Comparison of ENCODE assay signal across 8 mouse cellular contexts in the genomic region with DNA sequence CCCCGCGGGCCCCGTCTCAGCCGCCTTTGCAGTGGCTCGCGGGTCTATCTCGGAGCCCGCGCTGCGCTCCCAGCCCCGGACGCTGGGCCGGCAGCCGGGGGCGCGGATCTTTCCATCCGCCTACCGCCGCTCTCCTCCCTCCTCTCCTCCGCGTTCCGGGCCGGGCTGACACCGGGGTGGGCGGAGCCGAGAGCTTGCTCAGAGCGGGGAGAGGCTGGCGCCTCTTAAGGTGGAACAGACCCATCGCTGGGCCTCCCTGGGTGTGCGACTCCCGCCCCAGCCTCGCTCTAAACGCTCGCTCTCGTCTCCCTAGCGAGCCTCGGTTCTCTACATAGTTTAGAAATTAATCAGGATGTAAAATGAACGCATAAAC. TPM values are rescaled to one million over a fixed set of nuclear protein-coding genes. Genes with fewer than 3 reads are reported as not detected.
DNase-seq lines count a peak whose midpoint lies in the region; ATAC-seq and TF ChIP-seq lines count a peak whose summit lies in the region.

No protein-coding gene starts in this region.

- peak overlapping the region; percentile 83 for H3K9ac ChIP-seq in ES-E14 (ENCODE audit: insufficient read depth, low read depth, low read length, poor library complexity, severe bottlenecking)
- H3K9ac ChIP-seq in forebrain, embryonic 13.5 days, result peak overlapping the region; percentile 74
- peak overlapping the region; percentile 60 for H3K9ac ChIP-seq in neural tube, embryonic 14.5 days (replicated peaks; ENCODE audit: low read depth, low read length)

- WGBS in forebrain, embryonic 13.5 days, result under 1% methylated on average over 35 of the region's 38 CpGs
- 2% methylated on average over 38 of the region's 38 CpGs for WGBS in neural tube, embryonic 14.5 days

- peak overlapping the region; percentile 97 for H3K27ac ChIP-seq in ES-E14 (ENCODE audit: insufficient read depth, low read depth, low read length, poor library complexity, severe bottlenecking)
- H3K27ac ChIP-seq in forebrain, embryonic 13.5 days, result peak overlapping the region; percentile 98
- peak overlapping the region; percentile 95 for H3K27ac ChIP-seq in neural tube, embryonic 14.5 days (ENCODE audit: low read depth, low read length)

- peak overlapping the region; percentile 76 to 79 for H3K4me3 ChIP-seq in ES-E14 (ENCODE audit: insufficient read depth in 1 of 2, low read depth in 1 of 2, low read length in 2 of 2, poor library complexity in 1 of 2, severe bottlenecking in 1 of 2)
- peak overlapping the region; percentile 65 for H3K4me3 ChIP-seq in forebrain, embryonic 13.5 days
- H3K4me3 ChIP-seq in neural tube, embryonic 14.5 days (ENCODE audit: low read depth, low read length), result peak overlapping the region; percentile 50

- no peaks in the 10 kb centered on the region for H3K9me3 ChIP-seq in ES-E14 (ENCODE audit: control insufficient read depth, insufficient read depth, low read depth, low read length)
- H3K9me3 ChIP-seq in forebrain, embryonic 13.5 days (replicated peaks), result no peaks in the 10 kb centered on the region
- H3K9me3 ChIP-seq in neural tube, embryonic 14.5 days (ENCODE audit: control insufficient read depth, low read length), result no peaks in the 10 kb centered on the region

- H3K4me1 ChIP-seq in ES-E14 (ENCODE audit: control insufficient read depth in 2 of 2, insufficient read depth in 2 of 2, low read length in 2 of 2, poor library complexity in 1 of 2), result peaks cover 0 to 7% of the 10 kb centered on the region in 2 experiments; a peak in 2 of 4 replicates
- peaks cover 12% of the 10 kb centered on the region for H3K4me1 ChIP-seq in forebrain, embryonic 13.5 days
- peaks cover 8% of the 10 kb centered on the region for H3K4me1 ChIP-seq in neural tube, embryonic 14.5 days (ENCODE audit: control insufficient read depth, insufficient read depth, low read length)

- H3K4me2 ChIP-seq in forebrain, embryonic 13.5 days, result peak overlapping the region; percentile 70
- H3K4me2 ChIP-seq in neural tube, embryonic 14.5 days (ENCODE audit: low read depth, low read length), result peak overlapping the region; percentile 66

- ATAC-seq in cerebellum, adult (ENCODE audit: insufficient number of reproducible peaks, low FRiP score, low TSS enrichment), result peak; percentile 84
- ATAC-seq in forebrain, embryonic 13.5 days, result peak; percentile 94
- ATAC-seq in neural tube, embryonic 14.5 days (ENCODE audit: low read depth), result peak; percentile 93

- DNase-seq in ES-E14 (ENCODE audit: low read depth, low spot score), result peak; percentile 83
- peak; percentile 95 to 96 for DNase-seq in heart, postnatal 10 days
- DNase-seq in layer of hippocampus, adult 11-12 months (ENCODE audit: low spot score), result peak; percentile 92
- DNase-seq in lung, adult 18-20 months, result peak; percentile 95 to 97
- peak; percentile 96 for DNase-seq in testis, postnatal 10 days (ENCODE audit: low spot score)

- in situ Hi-C loops in ES-E14 (cut with MboI; ENCODE audit: low sequenced_read_pairs in 2 of 2, unreplicated experiment in 2 of 2), result no loop called here

- intact Hi-C loops in heart, postnatal 10 days (cut with DNase I), result loop anchor here (1.0 to 2.0 kb wide), 2 partner anchors 8 to 64 kb away; partner anchors contain the start of genes Foxj2 and Necap1

- H3K27me3 ChIP-seq in forebrain, embryonic 13.5 days, result no peaks in the 10 kb centered on the region
- H3K27me3 ChIP-seq in neural tube, embryonic 14.5 days (ENCODE audit: control insufficient read depth, insufficient read depth, low read length), result no peaks in the 10 kb centered on the region

- no peaks in the 10 kb centered on the region for H3K36me3 ChIP-seq in ES-E14 (ENCODE audit: control insufficient read depth, insufficient read depth, low read length, poor library complexity, severe bottlenecking)
- no peaks in the 10 kb centered on the region for H3K36me3 ChIP-seq in forebrain, embryonic 13.5 days (ENCODE audit: poor library complexity, severe bottlenecking)
- no peaks in the 10 kb centered on the region for H3K36me3 ChIP-seq in neural tube, embryonic 14.5 days (ENCODE audit: control insufficient read depth, insufficient read depth, low read length)

TF ChIP-seq in ES-E14, 5 proteins besides CTCF, POLR2A, EP300 and RAD21:
- TF ChIP-seq MAFK (IDR thresholded peaks at IDR 0.05; ENCODE audit: insufficient read depth, low read depth, low read length) (no peak), ZC3H11A (IDR thresholded peaks at IDR 0.05; ENCODE audit: borderline replicate concordance, low read depth, low read length) (no peak), HCFC1 (IDR thresholded peaks at IDR 0.05; ENCODE audit: borderline replicate concordance, insufficient read depth, low read length) (no peak), CHD2 (IDR thresholded peaks at IDR 0.05; ENCODE audit: low read depth, low read length) (no peak)

RNA-seq across cellular contexts. Expression of gene Foxj2, which starts 8.4 kb away (rescaled TPM):
- 1.3 and 1.7 TPM in 2 replicates for total RNA-seq in ES-E14 (2012; rRNA removed)
- polyA plus RNA-seq in forebrain, embryonic 13.5 days (2015; fragmentation: Nextera tagmentation; extraction: Ambion mirVana), result 4.4 and 4.5 TPM in 2 replicates
- total RNA-seq in heart, postnatal 10 days (2021), result 10 to 100 TPM; 28.5 to 32.8 TPM
- polyA plus RNA-seq in neural tube, embryonic 14.5 days (2014; fragmentation: Nextera tagmentation; extraction: Ambion mirVana), result 8.8 and 9.8 TPM in 2 replicates

RNA-seq across cellular contexts. Expression of gene Slc2a3, which starts 9.8 kb away (rescaled TPM):
- total RNA-seq in ES-E14 (2012; rRNA removed), result 890 and 1,987 TPM in 2 replicates
- polyA plus RNA-seq in forebrain, embryonic 13.5 days (2015; fragmentation: Nextera tagmentation; extraction: Ambion mirVana), result 9.3 and 12.5 TPM in 2 replicates
- 1 to 10 TPM; 2.1 to 2.5 TPM for total RNA-seq in heart, postnatal 10 days (2021)
- 44.3 and 45.4 TPM in 2 replicates for polyA plus RNA-seq in neural tube, embryonic 14.5 days (2014; fragmentation: Nextera tagmentation; extraction: Ambion mirVana)

RNA-seq across cellular contexts. Expression of gene C3ar1, which starts 44.7 kb away (rescaled TPM):
- 0.22 TPM in 1 of 2 replicates, not detected in the other for total RNA-seq in ES-E14 (2012; rRNA removed)
- 0.58 and 0.89 TPM in 2 replicates for polyA plus RNA-seq in forebrain, embryonic 13.5 days (2015; fragmentation: Nextera tagmentation; extraction: Ambion mirVana)
- total RNA-seq in heart, postnatal 10 days (2021), result 1 to 10 TPM; 2.9 to 3.2 TPM
- 0.72 and 2.7 TPM in 2 replicates for polyA plus RNA-seq in neural tube, embryonic 14.5 days (2014; fragmentation: Nextera tagmentation; extraction: Ambion mirVana)

Comparison
In these comparisons a context has a peak if more than half of its experiments do, and no peak if none do; other contexts are left out.
1. Peak in every context shown above with its lines: DNase-seq, ATAC-seq, H3K4me3 ChIP-seq and H3K27ac ChIP-seq.
2. RNA of gene Foxj2, which starts 8.4 kb away (total RNA-seq): 28.5 to 32.8 TPM in heart, postnatal 10 days; 1.3 to 1.7 TPM in ES-E14; every median in the first group is over 10 times any median in the second.
3. RNA of gene Slc2a3, which starts 9.8 kb away (total RNA-seq): 890 to 1,987 TPM in ES-E14; 2.1 to 2.5 TPM in heart, postnatal 10 days; every median in the first group is over 100 times any median in the second.